Mouse (Mus musculus) kidney, postnatal 14 days (tissue): ENCODE data around the gene Ywhab.

ENCODE experiments used
- DNase-seq: peaks from one replicate; pipeline ENCODE4 v3.0.0; 2022; ENCODE audit warnings: mixed read lengths

The Ywhab gene

GRCm38 (mm10) chr2:163994654-163994976 lies at the start of gene Ywhab:
Gene Ywhab, plus strand, starts transcription at chr2:163994960.
- peak; percentile 96 for DNase-seq

- no peak for DNase-seq
These were observed 48.5 kb upstream of the Ywhab start for GRCm38 (mm10) chr2:163946221-163946620.

- DNase-seq: no peak
These were observed 46.8 kb upstream of the Ywhab start for GRCm38 (mm10) chr2:163947976-163948375.

GRCm38 (mm10) chr2:163951770-163952169 lies 43.0 kb upstream of the Ywhab start:
- DNase-seq: peak; percentile 71

- DNase-seq: no peak
These were observed 41.0 kb upstream of the Ywhab start for GRCm38 (mm10) chr2:163953622-163954310.

- no peak for DNase-seq
These were observed 29.9 kb upstream of the Ywhab start for GRCm38 (mm10) chr2:163964606-163965560.

GRCm38 (mm10) chr2:163965706-163966105 lies 29.1 kb upstream of the Ywhab start:
- DNase-seq: no peak

GRCm38 (mm10) chr2:163968581-163968980 lies 26.2 kb upstream of the Ywhab start:
- DNase-seq: peak; percentile 66

GRCm38 (mm10) chr2:163970326-163970725 lies 24.4 kb upstream of the Ywhab start:
- no peak for DNase-seq

- peak; percentile 25 for DNase-seq
These were observed 20.7 kb upstream of the Ywhab start for GRCm38 (mm10) chr2:163974056-163974455.

GRCm38 (mm10) chr2:163976448-163976847 lies 18.3 kb upstream of the Ywhab start:
- DNase-seq: no peak

GRCm38 (mm10) chr2:163987233-163987632 lies 7.5 kb upstream of the Ywhab start:
- DNase-seq: no peak

GRCm38 (mm10) chr2:163992871-163993270 lies 1.9 kb upstream of the Ywhab start:
- no peak for DNase-seq

GRCm38 (mm10) chr2:163994977-163995862 lies 460 bp downstream of the Ywhab start:
- DNase-seq: peak; percentile 79

GRCm38 (mm10) chr2:163996275-163996674 lies 1.5 kb downstream of the Ywhab start:
- no peak for DNase-seq

- no peak for DNase-seq
These were observed 2.1 kb downstream of the Ywhab start for GRCm38 (mm10) chr2:163996899-163997298.

GRCm38 (mm10) chr2:163998981-163999380 lies 4.2 kb downstream of the Ywhab start:
- no peak for DNase-seq

GRCm38 (mm10) chr2:164002637-164003036 lies 7.9 kb downstream of the Ywhab start:
- DNase-seq: no peak

- no peak for DNase-seq
These were observed 9.7 kb downstream of the Ywhab start for GRCm38 (mm10) chr2:164004503-164004902.

- peak; percentile 64 for DNase-seq
These were observed 12.2 kb downstream of the Ywhab start for GRCm38 (mm10) chr2:164006932-164007331.

- DNase-seq: no peak
These were observed 12.8 kb downstream of the Ywhab start for GRCm38 (mm10) chr2:164007547-164007946.

GRCm38 (mm10) chr2:164007987-164008545 lies 13.3 kb downstream of the Ywhab start:
- DNase-seq: no peak

GRCm38 (mm10) chr2:164009227-164009626 lies 14.5 kb downstream of the Ywhab start:
- peak; percentile 36 for DNase-seq
